Mouse (Mus musculus): ENCODE results near the gene Layn. TPM values are rescaled to one million over a fixed set of nuclear protein-coding genes. Genes with fewer than 3 reads are reported as not detected.

Gene Layn
- polyA plus RNA-seq, 1 experiment from 2014 or later, result 1.7 TPM

- WGBS, result 78% methylated on average over 4 of the region's 4 CpGs
- no peak overlapping the region for H3K27ac ChIP-seq (ENCODE audit: low read depth, low read length)
- no peak for ATAC-seq
Measured at GRCm38 (mm10) chr9:51021123-51021795, 55.6 kb downstream of the Layn start.

DNA sequence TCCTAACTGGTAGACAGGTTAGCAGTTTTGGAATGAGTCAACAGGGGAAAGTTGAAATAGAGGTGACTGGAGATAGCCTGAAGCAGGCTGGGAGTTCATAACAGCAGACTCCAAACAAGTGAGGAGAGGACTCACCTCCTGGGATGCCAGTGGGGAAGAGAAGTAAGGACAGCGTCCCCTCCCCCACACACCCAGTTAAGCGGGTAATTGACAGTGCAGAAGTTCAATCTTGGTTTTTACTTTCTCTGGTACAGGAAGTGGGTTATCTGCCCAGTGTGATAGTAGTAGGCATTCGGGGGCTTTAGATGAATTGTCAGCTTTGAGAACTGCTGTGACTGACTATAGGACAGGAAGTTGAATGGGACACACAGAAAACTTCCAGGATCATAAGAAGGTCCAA lies 56.5 kb downstream of the Layn start:
- 61% methylated on average over 3 of the region's 3 CpGs for WGBS
- H3K27me3 ChIP-seq (replicated peaks; ENCODE audit: control insufficient read depth, insufficient read depth, low read length), result no peaks in the 10 kb centered on the region
- ATAC-seq, result no peak
- TF ChIP-seq CTCF (IDR thresholded peaks at IDR 0.05; ENCODE audit: low read depth), result no peak
- no peak overlapping the region for H3K9ac ChIP-seq (ENCODE audit: low read depth, low read length)
- no peaks in the 10 kb centered on the region for H3K36me3 ChIP-seq (ENCODE audit: control insufficient read depth, insufficient read depth)
- H3K4me2 ChIP-seq (replicated peaks; ENCODE audit: low read depth), result no peak overlapping the region
- H3K4me1 ChIP-seq (replicated peaks; ENCODE audit: control insufficient read depth, insufficient read depth, low read length), result no peaks in the 10 kb centered on the region
- no peak overlapping the region for H3K27ac ChIP-seq (ENCODE audit: low read depth, low read length)
- H3K4me3 ChIP-seq (ENCODE audit: low read depth, low read length), result no peak overlapping the region
- H3K9me3 ChIP-seq (ENCODE audit: control insufficient read depth), result no peaks in the 10 kb centered on the region

More at GRCm38 (mm10) chr9:51021123-51021795, 55.6 kb downstream of the Layn start:
- Histone ChIP-seq H3K4me1 (replicated peaks; ENCODE audit: control insufficient read depth, insufficient read depth, low read length) (no peaks in the 10 kb centered on the region), H3K27me3 (replicated peaks; ENCODE audit: control insufficient read depth, insufficient read depth, low read length) (no peaks in the 10 kb centered on the region), H3K36me3 (ENCODE audit: control insufficient read depth, insufficient read depth) (no peaks in the 10 kb centered on the region), H3K4me3 (ENCODE audit: low read depth, low read length) (no peak overlapping the region), H3K9ac (ENCODE audit: low read depth, low read length) (no peak overlapping the region), H3K9me3 (ENCODE audit: control insufficient read depth) (no peaks in the 10 kb centered on the region), H3K4me2 (replicated peaks; ENCODE audit: low read depth) (no peak overlapping the region)
- TF ChIP-seq CTCF (IDR thresholded peaks at IDR 0.05; ENCODE audit: low read depth), result no peak

DNA sequence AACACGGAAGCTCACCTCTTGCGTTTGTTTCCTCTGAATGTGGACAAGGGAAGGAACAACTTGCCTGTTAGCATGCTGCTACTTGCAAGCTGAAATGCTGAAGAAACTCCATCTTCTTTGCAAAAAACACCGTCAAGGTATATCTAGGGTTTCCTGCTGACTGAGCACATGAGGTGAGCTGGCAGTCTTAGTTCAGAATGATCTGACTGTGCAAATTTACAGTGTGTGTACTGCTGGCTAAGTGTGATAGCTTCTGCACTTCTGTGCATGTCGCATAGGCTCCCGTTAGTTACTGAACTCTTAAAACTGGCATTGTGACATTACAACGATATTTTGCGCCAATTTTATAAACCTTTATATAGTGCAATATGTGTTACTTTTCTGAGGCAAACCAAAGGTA lies 57.2 kb downstream of the Layn start:
- H3K4me3 ChIP-seq (ENCODE audit: low read depth, low read length), result no peak overlapping the region
- WGBS, result 83% methylated on average over 7 of the region's 7 CpGs

GRCm38 (mm10) chr9:51015732-51016131 lies 61.2 kb downstream of the Layn start:
- no peak overlapping the region for H3K27ac ChIP-seq (ENCODE audit: low read depth, low read length)
- H3K9me3 ChIP-seq (ENCODE audit: control insufficient read depth), result no peaks in the 10 kb centered on the region
- 23% methylated on average over 4 of the region's 4 CpGs for WGBS
- H3K4me2 ChIP-seq (replicated peaks; ENCODE audit: low read depth), result no peak overlapping the region
- no peak for ATAC-seq
- no peaks in the 10 kb centered on the region for H3K27me3 ChIP-seq (replicated peaks; ENCODE audit: control insufficient read depth, insufficient read depth, low read length)
- no peak overlapping the region for H3K9ac ChIP-seq (ENCODE audit: low read depth, low read length)
- H3K36me3 ChIP-seq (ENCODE audit: control insufficient read depth, insufficient read depth), result no peaks in the 10 kb centered on the region
- no peak overlapping the region for H3K4me3 ChIP-seq (ENCODE audit: low read depth, low read length)
- H3K4me1 ChIP-seq (replicated peaks; ENCODE audit: control insufficient read depth, insufficient read depth, low read length), result no peaks in the 10 kb centered on the region
- no peak for TF ChIP-seq CTCF (IDR thresholded peaks at IDR 0.05; ENCODE audit: low read depth)

More for the DNA sequence above, 57.2 kb downstream of the Layn start:
- no peak overlapping the region for H3K9ac ChIP-seq (ENCODE audit: low read depth, low read length)
- no peaks in the 10 kb centered on the region for H3K36me3 ChIP-seq (ENCODE audit: control insufficient read depth, insufficient read depth)
- no peak overlapping the region for H3K27ac ChIP-seq (ENCODE audit: low read depth, low read length)
- no peak for ATAC-seq
- H3K9me3 ChIP-seq (ENCODE audit: control insufficient read depth), result no peaks in the 10 kb centered on the region
- no peak overlapping the region for H3K4me2 ChIP-seq (replicated peaks; ENCODE audit: low read depth)
- no peak for TF ChIP-seq CTCF (IDR thresholded peaks at IDR 0.05; ENCODE audit: low read depth)
- no peaks in the 10 kb centered on the region for H3K27me3 ChIP-seq (replicated peaks; ENCODE audit: control insufficient read depth, insufficient read depth, low read length)
- no peaks in the 10 kb centered on the region for H3K4me1 ChIP-seq (replicated peaks; ENCODE audit: control insufficient read depth, insufficient read depth, low read length)

GRCm38 (mm10) chr9:51013644-51014043 lies 63.2 kb downstream of the Layn start:
- Histone ChIP-seq H3K36me3 (ENCODE audit: control insufficient read depth, insufficient read depth) (no peaks in the 10 kb centered on the region), H3K4me3 (ENCODE audit: low read depth, low read length) (no peak overlapping the region), H3K27ac (ENCODE audit: low read depth, low read length) (no peak overlapping the region), H3K9me3 (ENCODE audit: control insufficient read depth) (no peaks in the 10 kb centered on the region), H3K4me2 (replicated peaks; ENCODE audit: low read depth) (no peak overlapping the region), H3K9ac (ENCODE audit: low read depth, low read length) (no peak overlapping the region), H3K4me1 (replicated peaks; ENCODE audit: control insufficient read depth, insufficient read depth, low read length) (no peaks in the 10 kb centered on the region), H3K27me3 (replicated peaks; ENCODE audit: control insufficient read depth, insufficient read depth, low read length) (no peaks in the 10 kb centered on the region)
- ATAC-seq, result no peak
- WGBS, result 77% methylated on average over 1 of the region's 1 CpGs
- TF ChIP-seq CTCF (IDR thresholded peaks at IDR 0.05; ENCODE audit: low read depth), result no peak

GRCm38 (mm10) chr9:51009656-51009950 lies 67.3 kb downstream of the Layn start:
- Histone ChIP-seq H3K27me3 (replicated peaks; ENCODE audit: control insufficient read depth, insufficient read depth, low read length) (no peaks in the 10 kb centered on the region), H3K9ac (ENCODE audit: low read depth, low read length) (no peak overlapping the region), H3K36me3 (ENCODE audit: control insufficient read depth, insufficient read depth) (no peaks in the 10 kb centered on the region), H3K4me3 (ENCODE audit: low read depth, low read length) (peak overlapping the region; percentile 31), H3K9me3 (ENCODE audit: control insufficient read depth) (no peaks in the 10 kb centered on the region), H3K4me2 (replicated peaks; ENCODE audit: low read depth) (peak overlapping the region; percentile 95), H3K27ac (ENCODE audit: low read depth, low read length) (no peak overlapping the region), H3K4me1 (replicated peaks; ENCODE audit: control insufficient read depth, insufficient read depth, low read length) (0 out of 2 replicates have a peak, but pooled peaks cover 2% of the 10 kb centered on the region)
- 5% methylated on average over 6 of the region's 6 CpGs for WGBS
- TF ChIP-seq CTCF (IDR thresholded peaks at IDR 0.05; ENCODE audit: low read depth), result no peak
- no peak for ATAC-seq
